Mouse (Mus musculus) bone marrow, adult 2 months (tissue): ENCODE measurements at regions not wholly inside any gene's neighbourhood (a gene's known extent, or its start where the extent isn't known, plus 50 kb on each side); places are given as distances from the start of the nearest gene placed in this dataset.

ENCODE experiments used
- H3K27ac ChIP-seq: fragments of 200-500 bp; 2 replicates; pipeline ENCODE4 v1.5.1; 2012; ENCODE audit warnings: low read depth, mild to moderate bottlenecking, control low read depth, inconsistent platforms, low read length; ENCODE audit not compliant: control insufficient read depth, poor library complexity, insufficient read depth
- H3K4me1 ChIP-seq: fragments of 200-500 bp; 2 replicates; pipeline ENCODE4 v1.6.1; 2011; ENCODE audit warnings: low read length; ENCODE audit not compliant: control insufficient read depth, insufficient read depth
- H3K4me3 ChIP-seq: fragments of 200-500 bp; replicated peaks from 2 replicates; pipeline ENCODE3; 2011; ENCODE audit warnings: mild to moderate bottlenecking, low read depth, low read length, control low read depth; ENCODE audit not compliant: control insufficient read depth
- CTCF ChIP-seq: fragments of 200-500 bp; IDR thresholded peaks from 2 replicates; pipeline ENCODE4 v1.5.1; 2011; ENCODE audit warnings: low read length, control low read depth; ENCODE audit not compliant: control insufficient read depth, insufficient read depth
- POLR2A ChIP-seq: fragments of 200-500 bp; IDR thresholded peaks from 2 replicates; pipeline ENCODE4 v1.6.1; 2011; ENCODE audit warnings: low read depth, mild to moderate bottlenecking, control low read depth, low read length, borderline replicate concordance; ENCODE audit not compliant: control insufficient read depth
- WGBS: fragments of 180-500 bp; shearing (Covaris S2); methylation state at CpG from one replicate; pipeline ENCODE4 v1.1.7; 2018; 5-methylcytosine and 5-hydroxymethylcytosine counted together

GRCm38 (mm10) chr8:116367491-116367890 lies 137.3 kb upstream of the Dynlrb2 start:
- no peak overlapping the region for H3K27ac ChIP-seq
- TF ChIP-seq CTCF, result no peak
- no peak for TF ChIP-seq POLR2A
- 87% methylated on average over 6 of the region's 6 CpGs for WGBS
- no peak overlapping the region for H3K4me3 ChIP-seq
- H3K4me1 ChIP-seq, result no peaks in the 10 kb centered on the region

- 20% methylated on average over 3 of the region's 3 CpGs for WGBS
- Histone ChIP-seq H3K27ac (no peak overlapping the region), H3K4me1 (no peaks in the 10 kb centered on the region), H3K4me3 (no peak overlapping the region)
- TF ChIP-seq POLR2A, result no peak
- no peak for TF ChIP-seq CTCF
Observed at GRCm38 (mm10) chr8:116366706-116367105, 138.1 kb upstream of the Dynlrb2 start.

- no peaks in the 10 kb centered on the region for H3K4me1 ChIP-seq
- WGBS, result 76% methylated on average over 1 of the region's 1 CpGs
Observed at GRCm38 (mm10) chr8:116364751-116365150, 140.0 kb upstream of the Dynlrb2 start.

DNA sequence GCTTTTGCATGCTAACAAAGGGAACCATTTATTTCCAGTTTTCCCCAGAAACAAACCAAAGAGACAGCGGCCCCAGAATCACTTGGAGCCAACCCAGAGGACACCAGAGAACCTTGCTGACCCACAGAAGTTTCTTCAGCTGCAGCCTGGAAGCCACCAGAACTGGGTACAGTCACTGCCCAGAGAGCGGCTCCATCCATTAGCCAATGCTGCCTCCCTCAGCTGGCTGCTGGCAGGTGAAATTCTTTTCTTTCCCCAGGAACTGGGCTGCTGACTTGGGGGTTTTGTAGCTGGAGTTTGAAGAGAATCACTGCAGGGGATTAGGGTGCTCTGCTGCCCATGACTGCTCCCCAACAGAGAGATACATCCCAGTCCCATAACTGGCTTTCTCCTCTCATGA lies 140.6 kb upstream of the Dynlrb2 start:
- WGBS, result 75% methylated on average over 2 of the region's 2 CpGs
- no peaks in the 10 kb centered on the region for H3K4me1 ChIP-seq

More at GRCm38 (mm10) chr8:116364751-116365150, 140.0 kb upstream of the Dynlrb2 start:
- Histone ChIP-seq H3K27ac (no peak overlapping the region), H3K4me3 (no peak overlapping the region)
- no peak for TF ChIP-seq POLR2A

DNA sequence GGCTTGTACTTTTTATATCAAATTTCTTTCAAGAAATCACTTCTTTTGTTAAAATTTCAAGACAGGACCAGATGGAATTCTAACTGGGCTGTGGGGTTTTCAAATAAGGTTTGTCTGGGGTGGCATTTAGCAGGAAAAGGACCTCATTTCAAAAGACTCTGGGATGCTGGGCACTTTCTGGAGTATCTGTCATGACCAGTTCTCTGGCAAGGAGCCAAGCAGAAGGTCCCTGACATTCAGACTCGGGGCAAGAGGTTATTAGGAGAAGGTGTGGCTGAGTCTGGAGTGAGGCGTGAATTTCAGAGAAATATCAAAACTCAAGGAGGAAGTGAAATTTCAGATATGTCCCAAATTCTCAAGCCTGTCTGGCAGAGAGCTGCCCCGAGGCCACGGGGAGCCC lies 142.4 kb upstream of the Dynlrb2 start:
- WGBS, result 5% methylated on average over 4 of the region's 4 CpGs
- H3K4me1 ChIP-seq, result no peaks in the 10 kb centered on the region
- no peak overlapping the region for H3K27ac ChIP-seq
- no peak overlapping the region for H3K4me3 ChIP-seq
- TF ChIP-seq CTCF (no peak), POLR2A (no peak)

More for the DNA sequence above, 140.6 kb upstream of the Dynlrb2 start:
- TF ChIP-seq POLR2A (no peak), CTCF (no peak)
- no peak overlapping the region for H3K27ac ChIP-seq
- H3K4me3 ChIP-seq, result no peak overlapping the region

- TF ChIP-seq POLR2A (no peak), CTCF (no peak)
- no peak overlapping the region for H3K4me3 ChIP-seq
- WGBS, result 78% methylated on average over 4 of the region's 4 CpGs
- no peaks in the 10 kb centered on the region for H3K4me1 ChIP-seq
- H3K27ac ChIP-seq, result no peak overlapping the region
Observed at GRCm38 (mm10) chr8:116359761-116360160, 145.0 kb upstream of the Dynlrb2 start.

GRCm38 (mm10) chr8:116354756-116355155 lies 150.0 kb upstream of the Dynlrb2 start:
- Histone ChIP-seq H3K4me3 (no peak overlapping the region), H3K27ac (no peak overlapping the region), H3K4me1 (no peaks in the 10 kb centered on the region)
- 78% methylated on average over 6 of the region's 6 CpGs for WGBS
- TF ChIP-seq POLR2A, result no peak
- TF ChIP-seq CTCF, result no peak

- Histone ChIP-seq H3K27ac (no peak overlapping the region), H3K4me1 (no peaks in the 10 kb centered on the region), H3K4me3 (no peak overlapping the region)
- WGBS, result 76% methylated on average over 5 of the region's 5 CpGs
- TF ChIP-seq CTCF (no peak), POLR2A (no peak)
Observed at GRCm38 (mm10) chr8:116353911-116354310, 150.9 kb upstream of the Dynlrb2 start.

GRCm38 (mm10) chr8:116352635-116353034 lies 152.1 kb upstream of the Dynlrb2 start:
- H3K4me1 ChIP-seq, result no peaks in the 10 kb centered on the region
- TF ChIP-seq POLR2A (no peak), CTCF (no peak)
- 81% methylated on average over 2 of the region's 2 CpGs for WGBS
- no peak overlapping the region for H3K27ac ChIP-seq
- no peak overlapping the region for H3K4me3 ChIP-seq
